Mouse (Mus musculus): ENCODE results near the gene Trim62.

Gene Trim62

DNA sequence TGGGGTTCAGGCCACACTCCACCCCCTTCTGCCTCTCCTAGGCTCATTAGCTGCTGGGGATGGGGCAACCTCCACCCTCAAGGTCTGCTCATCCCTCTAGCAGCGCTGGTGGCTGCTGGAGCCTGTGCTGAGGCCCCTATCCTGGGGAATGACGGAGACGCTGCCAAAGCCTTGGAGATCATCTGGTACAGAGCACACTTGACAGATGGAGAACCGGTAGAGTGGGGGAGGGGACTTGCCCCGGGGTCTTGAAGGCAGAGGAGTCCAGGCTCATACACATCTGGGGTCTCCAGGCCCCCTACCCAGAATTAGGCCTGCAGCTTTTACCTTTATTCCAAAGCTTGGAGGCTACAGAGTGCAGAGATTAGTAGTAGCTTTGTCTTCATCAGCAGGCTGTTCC, 3.2 kb downstream of the Trim62 start:
- DNase-seq: peak; percentile 89 to 92

DNA sequence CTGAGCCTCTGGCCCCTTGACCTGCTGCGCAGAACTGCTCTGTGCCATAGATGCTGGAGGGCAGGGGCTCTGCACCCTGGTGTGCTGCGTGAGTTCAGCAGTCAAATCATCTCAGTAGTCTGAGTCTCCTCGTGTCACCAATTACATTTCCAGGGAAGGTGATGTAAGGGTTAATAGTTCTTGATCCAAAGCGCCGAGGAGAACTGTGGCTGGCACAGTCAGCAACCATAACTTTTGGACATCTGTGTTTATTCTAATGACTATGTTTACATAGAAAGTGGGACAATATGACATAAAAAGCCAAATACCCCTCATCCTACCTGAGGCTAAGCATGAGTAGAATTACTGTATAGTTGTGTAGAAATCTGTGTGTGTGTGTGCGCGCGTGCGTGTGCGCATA, 3.6 kb downstream of the Trim62 start:
- no peak for DNase-seq

DNA sequence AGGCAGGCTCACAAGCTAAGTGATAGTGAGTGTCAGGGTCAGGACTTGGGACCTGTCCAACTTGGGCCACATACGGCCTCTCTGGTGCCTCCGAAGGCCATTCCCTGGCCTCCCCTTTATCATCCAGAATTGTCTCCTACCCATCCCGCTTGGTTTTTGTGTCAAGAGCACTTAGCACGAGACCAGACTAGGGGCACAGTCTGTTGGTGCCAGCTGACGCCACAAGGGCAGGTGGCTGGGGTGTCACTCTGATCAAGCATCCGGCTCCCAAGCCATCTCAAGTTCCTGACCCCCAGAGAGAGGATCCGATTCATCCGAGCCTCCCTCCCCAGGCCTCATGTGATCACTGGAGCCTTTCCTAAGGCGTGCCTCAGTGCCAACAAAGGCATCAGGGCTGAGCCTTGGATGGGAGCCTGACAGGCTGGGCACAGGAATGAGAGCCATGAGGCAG, 4.3 kb downstream of the Trim62 start:
- peak; percentile 93 to 95 for DNase-seq

DNA sequence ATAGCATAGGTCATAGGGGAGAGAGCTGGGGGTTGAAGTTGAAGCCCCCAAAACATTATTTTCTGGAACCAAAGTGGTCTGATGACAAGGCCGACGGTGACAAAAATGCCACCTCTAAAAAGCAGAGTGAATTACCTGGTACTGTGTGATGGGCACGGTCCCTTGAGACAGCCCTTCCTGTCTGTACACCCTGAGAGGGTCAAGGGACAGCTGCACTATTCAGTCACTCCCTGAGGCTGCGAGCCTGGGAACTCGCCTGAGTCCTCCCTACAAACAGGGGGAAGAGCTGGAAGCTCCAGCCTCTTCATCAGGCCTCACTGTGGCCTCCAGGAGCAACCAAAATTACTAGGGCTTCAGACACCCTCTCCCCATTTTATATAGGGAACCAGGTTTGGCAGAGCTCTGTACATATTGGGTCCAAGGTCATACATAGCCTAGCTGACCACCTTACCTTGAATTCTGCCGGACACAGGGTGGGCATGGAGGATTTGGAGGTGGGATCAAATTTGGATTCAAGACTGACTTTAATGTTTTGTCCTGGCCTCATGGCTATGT, 5.1 kb downstream of the Trim62 start:
- DNase-seq: no peak

DNA sequence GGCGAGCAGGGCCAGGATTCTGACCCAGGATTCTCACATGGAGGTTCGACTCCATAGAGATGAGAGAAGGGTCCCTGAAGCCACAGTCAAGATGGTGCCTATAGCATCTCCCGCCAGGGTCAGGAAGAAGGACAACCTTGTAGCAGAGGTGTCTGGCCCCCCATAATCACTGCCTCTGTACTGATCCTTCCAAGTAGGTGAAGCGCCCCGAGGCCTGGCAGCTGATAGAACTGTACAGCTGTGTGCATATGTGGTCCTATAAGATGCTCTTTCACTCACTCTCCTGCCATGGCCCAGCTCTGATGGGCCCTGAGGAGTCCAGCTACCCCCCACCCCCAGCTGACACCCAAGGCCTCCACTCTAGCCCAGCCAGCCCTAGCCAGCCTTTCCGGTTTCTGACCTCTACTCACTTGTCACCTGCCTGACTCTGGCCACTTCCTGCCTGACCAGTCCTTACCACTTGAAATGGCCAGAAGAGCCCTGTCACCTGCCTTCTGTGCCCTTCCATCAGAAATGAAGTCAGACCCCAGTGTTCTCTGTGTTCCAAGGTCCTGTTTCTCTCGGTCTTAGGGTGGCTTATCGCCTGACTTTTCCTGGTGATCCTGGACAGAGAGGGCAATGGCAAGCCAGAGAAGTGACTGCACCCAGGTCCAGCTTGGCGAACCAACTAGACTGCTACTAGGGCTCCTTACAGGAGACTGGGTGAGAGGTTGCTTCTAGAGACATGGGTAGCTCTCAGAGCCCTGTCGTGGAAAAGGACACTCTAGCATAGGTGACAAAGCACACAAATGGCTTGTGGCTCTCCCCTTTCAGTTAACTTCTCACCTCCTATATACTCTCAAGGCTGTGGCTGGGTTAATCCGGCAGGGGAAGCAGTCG, 6.6 kb downstream of the Trim62 start:
- DNase-seq: no peak

DNA sequence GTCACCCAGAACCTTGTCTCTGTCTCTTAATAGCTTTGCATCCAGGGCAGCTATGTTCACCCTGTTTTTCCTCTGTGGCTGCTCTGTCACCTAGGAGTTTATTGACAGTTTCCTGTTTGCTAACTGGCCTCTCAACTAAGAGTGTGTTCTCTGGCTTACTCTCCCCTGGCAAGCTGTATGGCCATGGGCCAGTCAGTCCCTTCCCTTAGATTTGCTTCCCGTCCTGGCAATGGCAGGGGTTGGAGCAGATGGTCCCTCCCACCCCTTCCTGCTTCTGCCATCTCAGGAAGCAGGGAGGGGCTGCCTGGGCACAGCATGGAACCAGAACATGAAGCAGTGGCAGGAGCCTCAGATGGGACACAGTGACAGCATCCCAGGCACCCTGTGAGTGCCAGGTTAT, 7.8 kb downstream of the Trim62 start:
- peak; percentile 93 to 96 for DNase-seq

DNA sequence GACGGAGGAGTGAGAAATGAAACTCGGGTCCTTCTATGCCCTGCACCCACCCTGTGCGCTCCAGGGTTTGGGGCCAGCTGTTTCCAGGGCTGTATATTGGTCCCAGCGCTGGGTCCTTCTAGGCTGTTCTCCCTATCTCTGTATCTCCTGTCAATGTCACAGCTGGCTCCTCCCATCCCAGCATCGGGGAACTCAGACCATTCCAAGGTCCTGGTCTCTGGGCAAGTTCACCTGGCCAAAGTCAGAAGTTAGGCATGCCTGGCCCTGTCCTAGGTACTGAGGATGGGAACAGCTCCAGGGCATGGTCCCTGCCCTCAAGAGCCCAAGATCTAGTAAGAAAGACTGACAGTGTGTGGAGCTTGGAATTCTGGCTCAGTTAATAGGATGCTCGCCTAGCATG, 8.4 kb downstream of the Trim62 start:
- DNase-seq: no peak

DNA sequence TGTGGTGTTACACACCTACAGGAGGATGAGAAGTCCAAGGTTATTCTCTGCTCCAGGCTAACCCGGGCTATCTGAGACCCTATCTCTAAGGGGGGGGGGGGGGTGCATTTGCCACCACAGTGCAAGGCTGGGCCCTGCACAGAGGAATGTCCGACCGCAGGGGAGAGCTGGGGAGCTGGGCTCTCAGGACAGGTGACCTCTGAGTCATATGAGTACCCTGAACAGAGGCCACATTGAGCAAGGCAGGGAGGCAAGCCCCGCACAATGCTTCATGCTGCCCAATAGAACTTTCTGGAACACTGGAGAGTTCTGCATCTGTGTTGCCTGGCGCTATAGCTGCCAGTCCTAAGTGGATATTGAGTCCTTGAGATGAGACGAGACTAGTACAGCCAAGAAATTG, 8.8 kb downstream of the Trim62 start:
- no peak for DNase-seq

DNA sequence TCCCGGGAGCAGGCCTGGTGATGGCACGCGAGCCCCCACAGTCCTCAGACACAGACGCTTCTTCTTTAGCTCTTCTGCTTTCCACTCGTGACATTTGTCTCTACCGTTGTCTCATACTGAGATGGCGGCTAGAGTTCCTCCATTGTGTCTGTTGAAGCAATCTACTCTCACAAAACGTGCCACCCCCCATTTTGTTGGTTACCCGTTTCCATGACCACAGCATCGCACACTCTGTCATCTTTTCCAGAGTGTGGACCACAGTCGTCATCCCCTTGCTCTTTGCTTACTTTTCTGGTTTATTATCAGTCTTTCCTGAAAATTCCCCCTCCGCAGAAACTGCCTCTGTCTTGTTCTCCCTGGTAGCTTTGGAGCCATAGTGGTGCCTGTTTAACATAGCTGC, 10.7 kb downstream of the Trim62 start:
- DNase-seq: no peak

DNA sequence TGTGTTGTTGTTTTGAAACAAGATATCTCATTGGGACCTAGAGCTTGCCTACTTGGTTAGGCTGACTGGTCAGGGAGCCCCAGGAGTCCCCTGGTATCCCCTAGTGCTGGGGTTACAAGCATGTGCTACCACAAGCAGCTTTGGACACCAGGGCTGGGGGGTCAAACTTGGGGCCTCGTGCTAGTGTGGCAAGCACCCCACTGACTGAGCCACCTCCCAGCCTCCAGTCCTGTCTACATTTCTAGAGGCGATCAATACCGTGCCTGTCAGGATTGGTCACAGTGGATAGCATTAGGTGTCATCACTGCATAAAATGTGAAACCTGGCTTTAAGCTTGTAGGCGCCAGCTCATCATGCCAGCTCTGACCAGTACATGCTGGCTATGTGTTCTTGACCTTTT, 12.5 kb downstream of the Trim62 start:
- DNase-seq: no peak

DNA sequence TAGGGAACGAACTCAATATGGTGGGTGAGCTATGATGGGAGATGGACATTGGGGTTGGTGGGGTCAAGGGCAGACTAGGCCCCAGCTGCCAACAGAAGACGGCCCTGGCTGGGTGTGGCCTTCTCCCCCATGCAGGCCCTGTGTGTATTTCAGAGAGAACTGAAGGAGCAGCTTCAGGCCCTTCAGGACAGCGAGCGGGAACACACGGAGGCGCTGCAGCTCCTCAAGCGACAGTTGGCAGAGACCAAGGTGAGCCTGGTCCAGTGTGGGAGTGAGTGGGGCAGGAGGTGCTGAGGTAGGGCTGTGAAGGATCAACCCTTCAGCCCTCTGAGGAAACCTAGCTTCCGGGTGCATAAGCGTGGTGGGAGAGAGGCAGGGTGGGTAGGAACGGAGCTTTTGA, 13.3 kb downstream of the Trim62 start:
- no peak for DNase-seq

DNA sequence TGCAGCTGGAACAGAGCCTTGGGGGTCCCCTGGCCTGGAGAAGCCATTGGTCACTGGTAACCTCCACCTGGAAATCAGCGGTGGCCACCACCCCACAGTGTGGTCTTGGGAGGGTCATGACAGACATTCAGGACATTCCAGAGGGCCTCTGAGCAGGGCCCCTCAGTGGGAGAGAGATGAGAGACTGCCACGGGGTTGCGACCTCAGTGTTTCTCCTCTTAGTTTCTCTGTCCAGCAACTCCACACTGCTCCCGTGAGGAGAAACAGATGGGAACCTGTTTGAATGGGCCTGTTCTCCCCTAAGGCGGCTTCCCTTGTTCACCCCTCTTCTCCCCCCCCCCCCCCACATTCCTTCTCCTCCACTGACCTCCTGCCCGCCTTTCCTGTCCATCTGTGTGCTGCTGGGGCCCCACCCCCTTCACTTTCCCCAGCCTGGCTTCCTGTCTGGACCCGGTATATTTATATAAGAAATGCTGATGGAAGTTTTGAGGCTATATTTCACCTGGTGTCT, 14.6 kb downstream of the Trim62 start:
- peak; percentile 37 to 53 for DNase-seq

DNA sequence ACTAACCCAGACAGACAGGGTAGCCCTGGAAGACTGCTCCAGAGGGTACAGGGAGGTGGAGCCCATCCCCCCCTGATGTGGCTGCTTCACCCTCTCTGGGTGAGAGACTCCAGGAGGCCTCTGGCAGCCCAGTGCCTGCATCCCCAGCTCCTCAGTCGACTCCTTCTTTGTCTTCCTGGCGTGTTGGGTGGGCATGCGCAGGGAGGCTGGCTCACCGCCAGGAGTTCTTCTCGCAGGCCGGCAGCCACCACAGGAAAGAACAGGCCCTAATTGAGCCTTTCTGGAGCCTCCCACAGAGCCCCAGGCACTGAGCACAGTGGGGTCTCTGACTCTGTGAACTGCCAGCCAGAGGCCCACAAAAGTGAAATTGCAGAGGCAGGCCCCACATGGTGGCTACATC, 16.0 kb downstream of the Trim62 start:
- peak; percentile 88 to 92 for DNase-seq

DNA sequence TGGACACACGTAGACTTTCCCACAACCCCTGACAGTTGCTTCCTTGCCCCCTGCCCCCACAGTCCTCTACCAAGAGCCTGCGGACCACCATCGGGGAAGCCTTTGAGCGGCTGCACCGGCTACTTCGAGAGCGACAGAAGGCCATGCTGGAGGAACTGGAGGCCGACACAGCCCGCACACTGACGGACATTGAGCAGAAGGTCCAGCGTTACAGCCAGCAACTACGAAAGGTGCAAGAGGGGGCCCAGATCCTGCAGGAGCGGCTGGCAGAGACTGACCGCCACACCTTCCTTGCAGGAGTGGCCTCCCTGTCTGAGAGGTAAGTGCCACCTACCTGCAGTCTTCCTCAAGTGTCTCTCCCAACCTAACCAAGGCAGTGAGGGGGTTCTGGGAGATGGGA, 17.1 kb downstream of the Trim62 start:
- DNase-seq: peak in 1 of 2 experiments; percentile 28

DNA sequence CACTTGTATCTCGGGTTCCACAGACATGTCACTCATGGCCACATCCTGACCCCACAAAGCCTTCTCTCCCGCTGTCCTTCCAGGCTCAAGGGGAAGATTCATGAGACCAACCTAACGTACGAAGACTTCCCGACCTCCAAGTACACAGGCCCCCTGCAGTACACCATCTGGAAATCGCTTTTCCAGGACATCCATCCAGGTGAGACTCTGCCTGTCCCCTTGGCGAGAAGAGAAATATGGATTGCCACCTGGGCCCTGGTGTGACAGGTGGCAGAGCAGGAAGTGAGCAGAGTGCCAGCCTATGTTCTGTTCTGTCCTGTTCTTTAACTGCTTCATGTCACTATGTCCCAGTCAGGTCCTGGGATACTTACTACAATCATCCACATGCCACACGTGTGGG, 19.0 kb downstream of the Trim62 start:
- peak; percentile 57 to 61 for DNase-seq

DNA sequence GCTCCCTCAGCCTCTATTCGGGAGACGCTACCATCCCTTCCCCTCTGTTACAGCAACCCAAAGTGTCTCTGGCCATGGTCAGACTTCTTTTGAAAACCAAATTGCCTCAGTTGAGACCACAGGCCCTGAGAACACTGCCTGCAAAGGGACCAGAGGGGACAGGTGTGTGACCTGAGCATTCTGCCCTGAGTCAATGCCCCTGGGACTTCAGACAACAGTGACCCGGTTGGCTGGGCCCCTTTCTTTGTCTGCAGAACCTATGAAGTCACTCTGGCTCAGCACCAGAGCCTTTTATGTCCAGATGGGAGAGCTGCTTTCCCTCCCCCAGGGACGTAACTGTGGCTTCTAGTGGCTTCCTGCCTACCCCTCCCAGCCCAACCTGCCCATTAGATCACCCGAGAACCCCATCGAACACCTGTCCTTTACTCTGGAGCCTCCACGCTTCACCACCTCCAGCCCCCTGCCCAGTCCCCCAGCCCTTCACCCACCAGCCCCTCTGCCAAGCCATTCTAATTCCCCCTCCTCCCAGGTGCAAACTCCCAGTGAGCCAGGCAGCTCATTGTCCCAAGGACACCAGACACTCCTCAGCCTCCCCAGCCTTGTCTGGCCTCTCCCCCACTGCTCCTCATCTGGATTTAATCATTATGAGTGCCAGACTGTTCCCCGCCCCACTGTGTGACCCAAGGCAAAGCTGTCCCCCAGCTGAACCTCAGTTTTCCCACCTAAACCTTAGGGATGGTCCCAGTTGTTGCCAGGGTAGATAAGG, 20.8 kb downstream of the Trim62 start:
- peak; percentile 58 to 60 for DNase-seq

DNA sequence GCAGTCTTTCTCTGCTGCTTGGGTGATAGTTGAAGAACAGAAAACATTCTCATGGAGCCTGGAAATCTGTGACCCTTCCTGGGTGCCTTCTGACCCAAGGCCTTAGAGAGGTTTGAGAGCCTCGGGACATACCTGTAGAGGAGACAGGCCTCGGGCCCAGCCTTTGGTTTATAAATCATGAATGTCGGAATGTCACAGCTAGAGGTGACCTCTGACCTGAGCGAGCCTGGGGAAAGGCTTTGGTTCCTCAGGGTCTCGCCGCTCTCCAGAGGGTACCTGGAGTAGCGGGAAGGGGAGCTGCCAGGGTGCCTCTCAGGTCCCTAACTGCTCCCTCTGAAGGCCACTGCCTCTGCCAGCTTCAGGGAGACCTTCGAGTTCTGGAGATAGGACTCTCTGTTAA, 21.9 kb downstream of the Trim62 start:
- DNase-seq: no peak

DNA sequence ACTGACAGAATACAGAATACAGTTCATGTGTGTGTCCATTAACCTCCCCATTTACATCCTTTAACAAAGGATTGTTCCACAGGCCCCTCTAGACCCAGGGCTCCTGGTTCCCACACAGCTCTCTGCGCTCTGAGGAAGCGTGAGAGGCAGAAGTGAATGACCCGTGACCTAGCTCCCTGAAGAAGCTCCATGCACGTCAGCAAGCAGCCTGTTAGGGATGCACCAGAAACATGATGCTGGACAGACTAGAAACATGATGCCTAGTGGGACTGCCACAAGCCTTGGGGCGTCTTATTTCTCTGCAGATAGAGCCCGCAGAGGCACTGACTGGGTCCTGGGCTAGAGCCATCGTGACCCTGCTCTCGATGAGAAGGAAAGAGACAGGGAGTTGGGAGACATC, 23.4 kb downstream of the Trim62 start:
- no peak for DNase-seq

DNA sequence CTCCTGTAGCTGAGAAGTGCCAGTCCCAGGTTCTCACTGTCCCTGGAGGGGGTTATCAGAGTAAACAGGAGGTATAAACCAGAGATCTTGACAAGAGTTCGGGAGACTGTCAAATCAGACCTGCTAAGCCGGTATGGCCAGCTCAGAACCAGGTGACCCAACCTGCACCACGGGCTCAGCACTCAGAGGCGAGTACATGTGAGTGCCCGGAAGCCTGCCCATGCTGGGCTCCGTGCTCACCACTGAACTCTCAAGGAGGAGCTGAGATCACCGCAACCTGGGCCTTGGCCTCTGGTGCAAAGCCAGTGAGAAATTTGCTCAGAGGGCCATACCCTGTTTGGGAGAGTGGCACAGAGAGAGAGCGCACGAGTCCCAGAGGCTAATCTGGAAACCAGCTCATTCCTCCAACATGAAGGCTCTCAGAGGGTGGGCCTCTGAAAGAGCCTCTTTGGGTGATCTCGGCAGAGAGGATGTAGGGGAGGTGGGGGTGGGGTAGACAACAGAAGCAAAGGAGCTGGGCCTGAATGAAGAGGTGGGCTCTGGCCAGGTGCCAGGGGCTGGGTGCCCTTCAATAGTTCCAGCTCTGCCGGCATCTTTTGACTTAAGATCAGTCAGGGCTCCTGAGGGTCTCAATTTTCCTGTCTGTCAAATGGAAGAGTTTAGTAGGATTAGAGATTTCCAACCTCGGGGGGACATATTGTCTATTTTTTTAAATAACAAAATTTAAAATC, 24.0 kb downstream of the Trim62 start:
- DNase-seq: no peak

DNA sequence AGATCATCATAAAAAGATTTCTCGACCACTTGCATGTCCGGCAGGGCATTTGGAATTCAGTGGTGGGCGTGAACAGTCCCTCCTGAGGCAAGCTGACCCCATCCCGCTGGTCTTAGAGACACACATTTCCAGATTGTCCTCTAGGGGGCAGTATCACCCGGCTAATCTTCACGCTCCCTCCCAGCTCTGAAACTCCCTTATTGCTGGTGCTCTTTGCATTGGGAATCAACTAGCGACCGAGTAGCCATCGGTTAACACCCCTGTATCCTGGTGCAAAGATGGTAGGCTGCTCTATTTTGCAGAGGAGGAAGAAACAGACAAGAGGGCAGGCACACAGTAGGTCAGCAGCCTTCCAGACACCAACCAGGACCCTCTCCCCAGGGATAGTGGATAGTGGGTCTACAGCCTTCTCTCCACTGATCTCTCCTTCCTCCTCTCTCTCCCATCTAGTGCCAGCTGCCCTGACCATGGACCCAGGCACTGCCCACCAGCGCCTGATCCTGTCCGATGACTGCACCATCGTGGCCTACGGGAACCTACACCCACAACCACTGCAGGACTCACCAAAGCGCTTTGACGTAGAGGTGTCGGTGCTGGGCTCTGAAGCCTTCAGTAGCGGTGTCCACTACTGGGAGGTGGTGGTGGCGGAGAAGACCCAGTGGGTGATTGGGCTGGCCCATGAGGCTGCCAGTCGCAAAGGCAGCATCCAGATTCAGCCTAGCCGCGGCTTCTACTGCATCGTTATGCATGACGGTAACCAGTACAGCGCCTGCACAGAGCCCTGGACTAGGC, 25.4 kb downstream of the Trim62 start:
- peak; percentile 82 to 88 for DNase-seq

DNA sequence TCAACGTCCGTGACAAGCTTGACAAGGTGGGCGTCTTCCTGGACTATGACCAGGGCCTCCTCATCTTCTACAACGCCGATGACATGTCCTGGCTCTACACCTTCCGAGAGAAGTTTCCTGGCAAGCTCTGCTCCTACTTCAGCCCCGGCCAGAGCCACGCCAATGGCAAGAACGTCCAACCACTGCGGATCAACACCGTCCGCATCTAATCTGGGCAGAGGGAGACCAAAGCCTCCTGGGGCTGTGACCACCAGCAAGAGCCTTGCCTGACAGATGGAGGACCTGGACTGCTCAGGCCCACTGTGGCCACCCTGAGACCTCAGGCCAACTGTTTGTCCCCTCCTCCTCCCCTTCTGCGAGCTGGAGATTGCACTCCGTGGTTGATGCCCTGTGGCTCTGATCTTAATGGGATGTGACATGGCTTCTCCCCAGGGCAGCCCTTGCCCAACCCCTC, 26.0 kb downstream of the Trim62 start:
- peak; percentile 73 to 85 for DNase-seq

Measured in cerebellum, postnatal 10 days (tissue).